Mouse (Mus musculus) thymus, postnatal 36 days (tissue): ENCODE measurements around the gene Foxa3.

Source experiments
- DNase-seq, 2 experiments: peaks; one replicate each; pipeline ENCODE4 v3.0.0; 2022; ENCODE audit warnings: mixed read lengths in 2 of 2

Gene Foxa3

DNA sequence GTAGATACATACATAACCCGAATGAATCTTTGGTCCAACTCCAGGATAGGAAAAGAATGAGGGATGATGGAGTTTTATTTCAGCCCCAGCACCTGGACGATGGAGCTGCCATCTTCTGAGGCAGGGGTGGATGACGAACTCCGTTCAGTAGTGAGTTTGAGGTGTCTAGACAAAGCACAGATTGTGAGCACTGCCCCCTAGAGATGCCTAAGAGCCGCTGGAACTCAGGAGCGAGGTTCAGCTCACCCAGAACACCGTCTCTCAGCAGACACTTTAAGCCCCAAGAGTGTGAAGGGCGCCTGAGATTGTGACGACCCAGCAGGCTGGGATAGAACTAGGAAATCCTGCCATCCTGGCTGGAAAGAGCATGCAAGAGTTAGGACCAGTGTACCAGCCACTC lies 24.5 kb downstream of the Foxa3 start:
- DNase-seq, result no peak

GRCm38 (mm10) chr7:18993036-18993435 lies 30.3 kb downstream of the Foxa3 start:
- DNase-seq, result no peak

DNA sequence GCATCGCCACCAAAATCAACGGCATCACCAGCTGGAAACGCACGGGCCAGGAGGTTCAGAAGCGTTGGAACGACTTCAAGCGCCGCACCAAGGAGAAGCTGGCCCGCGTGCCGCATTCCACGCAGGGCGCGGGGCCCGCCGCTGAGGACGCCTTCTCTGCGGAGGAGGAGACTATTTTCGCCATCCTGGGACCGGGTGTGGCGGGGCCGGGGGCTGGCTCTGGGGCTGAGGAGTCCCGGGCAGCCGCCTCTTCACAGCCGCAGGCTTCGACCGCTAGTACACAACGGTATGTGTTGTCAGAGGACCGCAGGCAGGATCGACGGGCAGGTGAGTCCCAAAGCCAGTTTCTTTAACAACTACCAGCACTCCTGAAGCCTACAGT lies 31.1 kb downstream of the Foxa3 start:
- peak in 1 of 2 experiments; percentile 33 for DNase-seq

- peak; percentile 25 to 49 for DNase-seq
These were observed 31.6 kb downstream of the Foxa3 start for GRCm38 (mm10) chr7:18991660-18992293.

DNA sequence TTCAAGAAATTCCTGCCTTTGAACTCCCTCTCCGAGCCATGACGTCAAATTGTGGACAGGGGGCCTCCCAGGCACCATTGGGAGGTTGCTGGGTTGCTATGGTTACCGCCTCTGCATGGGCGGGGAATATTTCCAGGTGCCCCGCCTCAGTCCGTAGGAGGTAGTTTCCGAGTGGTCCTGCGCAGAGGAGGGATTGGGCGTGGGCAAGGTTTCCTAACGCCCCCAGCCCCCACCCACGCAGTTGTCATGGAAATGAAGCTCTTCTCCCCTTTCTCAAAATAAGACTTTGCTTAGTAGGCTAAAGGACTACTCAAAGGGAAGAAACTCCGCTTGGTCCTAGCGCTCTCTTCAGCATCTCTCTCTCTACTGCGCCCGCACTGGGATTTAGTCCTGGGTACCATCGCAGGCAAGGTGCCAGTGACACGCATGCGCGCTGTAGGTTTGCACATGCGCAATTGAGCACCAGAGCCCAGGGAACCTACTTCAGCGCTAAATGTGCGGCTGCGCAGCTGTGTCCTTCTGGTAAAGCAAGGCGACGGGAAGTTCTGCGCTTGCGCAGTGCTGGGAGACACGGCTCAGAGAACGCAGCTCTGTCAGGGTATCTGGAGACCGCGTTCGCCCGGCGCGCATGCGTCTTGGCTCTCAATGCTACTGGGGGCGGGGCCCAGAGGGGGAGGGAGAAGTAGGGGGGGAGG lies 32.6 kb downstream of the Foxa3 start, which contains the start of gene Mypop:
Gene Mypop (plus strand): TSS at position 645 of the 695 bp plus-strand sequence.
- DNase-seq, result peak; percentile 98 to 99

DNA sequence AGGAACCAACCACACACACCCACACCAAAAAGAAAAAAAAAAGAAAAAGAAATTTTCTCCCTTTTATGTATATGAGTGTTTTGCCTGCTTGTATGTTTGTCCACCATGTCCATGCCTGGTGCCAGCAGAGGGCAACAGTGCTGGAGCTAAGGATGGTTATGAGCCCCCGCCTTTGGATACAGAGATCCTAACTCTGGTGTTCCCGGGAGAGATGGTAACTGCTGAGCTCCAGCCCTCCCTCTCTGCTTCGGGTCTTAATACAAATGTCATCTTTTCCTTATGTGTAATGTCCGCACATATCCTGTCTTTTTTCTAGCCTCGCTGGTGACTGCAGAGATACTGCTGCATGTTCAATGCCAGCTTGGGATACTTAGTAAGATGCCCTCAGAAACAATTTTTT lies 33.3 kb downstream of the Foxa3 start:
- DNase-seq, result no peak

DNA sequence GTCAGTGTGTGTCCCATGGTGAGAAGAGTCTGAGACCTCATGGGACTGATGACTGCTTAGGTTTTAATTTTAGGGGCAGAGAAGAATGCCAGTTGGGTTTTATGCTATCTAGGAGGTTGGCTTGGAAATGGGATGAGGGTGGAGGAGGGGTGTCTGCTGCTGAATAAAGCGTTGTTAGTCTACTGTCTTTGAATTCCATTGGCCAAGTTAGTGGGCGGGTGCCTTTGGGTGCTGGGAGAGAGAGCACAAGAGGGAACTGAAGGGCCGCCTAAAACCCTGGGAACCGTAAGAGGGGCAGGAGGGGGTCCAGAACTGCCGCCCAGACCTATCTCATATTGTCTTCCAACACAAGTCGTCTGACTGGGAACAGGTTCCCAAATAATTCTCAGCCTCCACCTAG lies 34.6 kb downstream of the Foxa3 start:
- no peak for DNase-seq

- DNase-seq, result no peak
These were observed 35.6 kb downstream of the Foxa3 start for GRCm38 (mm10) chr7:18987747-18988146.

- DNase-seq, result no peak
These were observed 36.2 kb downstream of the Foxa3 start, which contains the start of gene Nanos2 for GRCm38 (mm10) chr7:18987100-18987499. Nanos2 (plus strand) TSS chr7:18987400.

- no peak for DNase-seq
These were observed 36.8 kb downstream of the Foxa3 start for GRCm38 (mm10) chr7:18986503-18986902.

DNA sequence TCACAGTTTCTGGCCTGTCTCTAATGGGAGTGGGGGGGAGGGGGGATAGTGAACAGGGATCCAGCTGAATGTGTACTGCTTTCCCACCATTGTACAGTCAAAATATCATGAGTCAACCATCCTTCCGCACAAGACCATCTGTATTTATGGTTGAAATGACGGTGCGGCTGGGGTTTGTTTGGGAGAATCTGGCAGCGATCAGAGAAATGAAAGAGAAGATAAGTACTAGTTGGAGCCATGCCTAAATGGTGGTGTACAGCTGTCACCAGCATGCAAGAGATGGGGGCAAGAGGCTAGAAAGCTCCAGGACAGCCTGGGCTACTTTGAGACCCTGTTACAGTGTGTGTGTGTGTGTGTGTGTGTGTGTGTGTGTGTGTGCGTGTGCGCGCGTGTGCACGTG lies 45.0 kb downstream of the Foxa3 start:
- no peak for DNase-seq

DNA sequence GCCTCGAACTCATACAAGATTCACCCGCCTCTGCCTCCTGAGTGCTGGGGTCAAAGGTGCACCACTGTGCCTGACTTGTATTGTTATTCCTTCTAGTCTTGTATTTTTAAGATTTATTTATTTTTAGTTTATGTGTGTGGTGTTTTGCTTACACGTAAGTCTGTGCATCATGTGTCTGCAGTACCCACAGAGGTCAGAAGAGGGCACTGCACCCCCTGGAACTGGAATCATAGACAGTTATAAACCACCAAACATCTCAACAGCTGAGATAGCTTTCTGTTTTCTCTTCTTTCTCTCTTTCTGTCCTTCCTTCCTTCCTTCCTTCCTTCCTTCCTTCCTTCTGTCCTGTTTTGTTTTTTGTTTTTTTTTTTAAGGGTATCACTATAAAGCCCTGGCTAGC lies 52.4 kb downstream of the Foxa3 start:
- peak in 1 of 2 experiments; percentile 12 for DNase-seq

DNA sequence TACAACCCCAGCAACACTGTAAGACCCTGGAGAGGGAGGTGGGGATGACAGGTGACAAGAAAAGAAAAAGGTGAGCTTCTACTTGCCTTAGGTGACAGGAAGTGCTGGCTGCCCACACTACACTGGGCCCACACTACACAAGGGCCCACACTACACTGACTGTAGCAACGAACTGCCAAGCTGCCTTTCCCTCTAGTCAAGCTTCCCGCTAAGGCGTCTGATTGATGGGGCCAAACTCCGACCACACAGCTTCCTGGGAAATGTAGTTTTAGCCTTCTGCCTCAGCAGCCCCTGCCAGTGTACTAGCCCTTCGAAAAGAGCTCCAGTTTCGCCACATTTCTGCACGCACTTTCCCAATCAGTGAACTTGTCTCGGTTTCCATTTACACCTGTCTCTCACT lies 55.7 kb downstream of the Foxa3 start:
- DNase-seq, result no peak

DNA sequence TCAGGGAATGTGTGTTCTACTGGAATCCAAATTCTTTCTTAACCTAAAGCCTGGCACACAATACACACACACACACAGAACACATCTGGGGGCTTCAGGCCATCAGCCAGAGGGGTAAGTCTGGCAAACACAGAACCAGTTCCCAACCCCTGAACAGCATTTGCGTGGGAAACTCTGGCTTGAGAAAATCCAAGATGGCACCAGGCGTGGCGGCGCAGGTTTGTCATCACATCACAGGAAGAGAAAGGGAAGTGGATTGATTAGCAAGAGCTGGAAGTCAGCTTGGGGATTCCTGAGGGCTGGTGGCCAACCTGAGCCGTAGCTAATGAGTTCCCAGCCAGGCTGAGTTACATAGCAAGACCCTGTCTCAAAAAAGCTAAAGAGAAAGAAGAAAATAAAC lies 58.0 kb downstream of the Foxa3 start:
- DNase-seq, result no peak

- no peak for DNase-seq
These were observed 60.0 kb downstream of the Foxa3 start for GRCm38 (mm10) chr7:18963294-18963843.
